Mouse (Mus musculus): ENCODE measurements around the gene Mcm7.
"Not testable (repeated sequence)": the region's sequence is repeated elsewhere in the genome, so short reads cannot be mapped to it uniquely, and the experiment has no call there.

Gene Mcm7

DNA sequence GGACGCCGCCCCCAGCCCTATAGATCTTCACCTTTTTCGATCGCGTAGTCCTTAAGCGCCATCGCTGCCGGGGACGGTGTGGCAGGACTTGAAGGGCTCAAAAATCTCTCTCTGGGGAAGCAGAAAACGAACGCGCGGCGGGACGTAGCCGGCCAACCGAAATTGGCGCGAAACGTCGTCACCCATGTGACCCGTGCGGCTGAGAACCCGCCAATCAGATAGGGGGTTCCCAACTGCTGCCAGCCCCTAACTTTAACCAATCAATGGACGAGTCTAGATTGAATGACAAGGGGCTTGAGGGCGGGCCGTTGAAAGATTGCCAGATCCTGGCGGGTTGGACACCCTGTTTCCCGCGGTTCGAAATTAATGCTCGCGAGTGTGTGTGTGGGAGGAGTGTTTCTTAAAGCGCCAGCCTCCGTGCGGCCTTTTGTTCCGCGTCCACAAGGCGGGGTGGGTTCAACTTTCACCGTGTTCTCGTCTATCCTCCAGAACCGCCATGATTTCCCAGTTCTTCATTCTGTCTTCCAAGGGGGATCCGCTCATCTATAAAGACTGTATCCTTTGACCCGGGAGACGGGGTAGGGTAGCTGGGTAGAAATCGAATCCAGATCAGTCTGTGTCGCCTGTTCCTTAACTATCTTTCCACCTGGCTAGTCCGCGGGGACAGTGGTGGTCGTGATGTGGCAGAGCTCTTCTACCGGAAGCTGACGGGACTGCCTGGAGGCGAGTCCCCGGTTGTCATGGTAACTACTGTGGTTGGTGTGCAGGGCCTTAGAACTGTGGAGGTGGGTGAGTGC is at the start of gene Mcm7, which contains the start of gene Ap4m1:
Gene Mcm7, minus strand, starts transcription at position 728 of the 797 bp plus-strand sequence.
Gene Ap4m1, plus strand, starts transcription at position 308 of the 797 bp plus-strand sequence.
- in situ Hi-C loops (cut with MseI, MboI): no loop called here

GRCm38 (mm10) chr5:138219864-138220263 is 47.6 kb upstream of the Mcm7 start:
- in situ Hi-C loops (cut with MseI, MboI): no loop called here

- in situ Hi-C loops (cut with MseI, MboI): not testable (repeated sequence)
These were observed 44.4 kb upstream of the Mcm7 start for GRCm38 (mm10) chr5:138216632-138217031.

DNA sequence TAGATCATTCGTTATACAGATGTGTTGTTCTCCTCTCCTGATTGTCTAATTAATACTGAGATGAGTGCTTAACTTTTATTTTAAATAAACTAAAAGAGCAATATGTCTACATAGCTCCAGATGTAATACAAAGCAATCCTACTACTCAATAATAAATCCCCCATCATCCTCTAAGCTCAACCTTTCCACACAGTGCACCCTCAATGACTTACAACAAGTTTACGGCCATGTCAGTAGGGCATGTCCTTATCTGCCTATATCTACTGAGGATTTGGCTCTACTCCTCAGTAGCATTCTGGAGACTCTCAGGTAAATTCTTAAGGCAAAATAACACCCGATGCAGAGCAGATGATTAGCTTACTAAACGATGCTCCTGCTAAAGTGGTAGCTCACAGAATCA is 35.7 kb upstream of the Mcm7 start:
- in situ Hi-C loops (cut with MseI, MboI): loop anchor here (5.0 kb wide), 1 partner anchor 44 kb away; no protein-coding TSS in a partner anchor

- in situ Hi-C loops (cut with MseI, MboI): loop anchor here (5.0 kb wide), 1 partner anchor 45 kb away; no protein-coding TSS in a partner anchor
These were observed 35.0 kb upstream of the Mcm7 start for GRCm38 (mm10) chr5:138207253-138207652.

- in situ Hi-C loops (cut with MseI, MboI): no loop called here
These were observed 29.9 kb upstream of the Mcm7 start for GRCm38 (mm10) chr5:138202086-138202485.

- in situ Hi-C loops (cut with MseI, MboI): no loop called here
These were observed 27.4 kb upstream of the Mcm7 start for GRCm38 (mm10) chr5:138199576-138199975.

DNA sequence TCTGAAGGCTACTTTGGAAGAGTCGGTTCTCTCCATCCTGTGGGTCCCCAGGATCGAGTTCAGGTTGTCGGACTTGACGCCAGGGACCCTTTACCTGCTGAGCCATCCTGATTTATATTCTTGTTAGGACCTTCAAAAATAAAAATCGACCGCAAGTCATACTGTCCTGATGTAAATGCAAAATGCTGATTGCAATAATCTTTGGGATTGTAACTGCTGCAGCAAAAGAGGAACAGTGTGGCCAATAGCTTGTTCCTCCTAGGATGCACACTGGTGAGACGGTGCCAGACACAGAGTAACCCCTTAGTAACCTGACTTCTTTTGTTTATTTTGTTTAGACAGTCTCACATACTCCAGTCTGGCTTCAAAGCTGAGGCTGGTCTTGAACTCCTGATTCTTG is 23.2 kb upstream of the Mcm7 start:
- in situ Hi-C loops (cut with MseI, MboI): no loop called here

GRCm38 (mm10) chr5:138194755-138195345 is 22.6 kb upstream of the Mcm7 start:
- in situ Hi-C loops (cut with MseI, MboI): no loop called here

DNA sequence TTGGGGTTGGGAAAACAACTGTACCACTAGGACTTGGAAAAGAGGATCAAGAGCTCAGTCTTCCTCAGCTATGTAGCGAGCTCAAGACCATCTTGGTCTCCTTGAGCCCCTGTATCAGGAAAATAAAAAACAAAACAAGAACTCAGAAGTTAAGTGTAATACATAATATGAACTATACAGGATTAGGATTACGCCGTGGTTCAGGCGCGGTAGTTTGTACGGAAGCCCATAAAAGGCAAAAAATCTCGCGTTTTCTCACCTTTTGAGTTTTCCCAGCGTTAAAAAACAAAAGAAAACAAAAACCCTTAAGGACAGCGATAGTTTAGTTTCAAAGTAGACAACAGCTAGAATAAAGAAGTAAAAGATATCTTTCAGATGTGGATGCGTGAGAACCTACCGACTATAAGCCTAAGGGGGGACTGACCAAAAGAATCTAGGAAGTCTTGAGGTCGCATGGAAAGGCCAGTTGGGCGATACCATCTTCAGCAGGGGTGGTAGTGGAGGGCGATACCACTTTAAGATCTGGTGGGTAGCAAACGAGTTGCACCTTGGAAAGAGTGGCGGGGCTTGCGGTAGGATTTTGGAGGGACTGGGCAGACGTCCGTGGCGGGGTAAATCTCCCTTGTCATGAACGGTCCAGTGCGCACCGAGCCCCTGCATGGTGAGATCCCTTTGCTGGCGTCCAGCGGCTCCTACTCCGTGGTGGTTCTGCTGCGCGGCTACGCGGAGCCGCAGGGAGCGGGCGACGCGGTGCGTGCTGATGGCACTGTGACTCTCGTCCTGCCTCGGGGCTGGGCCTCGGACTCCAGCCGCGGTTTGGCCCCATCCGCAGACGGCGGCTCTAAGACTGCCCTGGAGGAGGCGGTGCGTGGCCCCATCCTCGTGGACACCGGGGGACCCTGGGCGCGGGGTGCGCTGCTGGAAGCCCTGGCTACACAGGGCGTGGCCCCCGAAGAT is 21.8 kb upstream of the Mcm7 start, which contains the start of gene Mblac1:
Gene Mblac1, plus strand, starts transcription at position 544 of the 957 bp plus-strand sequence.
- in situ Hi-C loops (cut with MseI, MboI): no loop called here

DNA sequence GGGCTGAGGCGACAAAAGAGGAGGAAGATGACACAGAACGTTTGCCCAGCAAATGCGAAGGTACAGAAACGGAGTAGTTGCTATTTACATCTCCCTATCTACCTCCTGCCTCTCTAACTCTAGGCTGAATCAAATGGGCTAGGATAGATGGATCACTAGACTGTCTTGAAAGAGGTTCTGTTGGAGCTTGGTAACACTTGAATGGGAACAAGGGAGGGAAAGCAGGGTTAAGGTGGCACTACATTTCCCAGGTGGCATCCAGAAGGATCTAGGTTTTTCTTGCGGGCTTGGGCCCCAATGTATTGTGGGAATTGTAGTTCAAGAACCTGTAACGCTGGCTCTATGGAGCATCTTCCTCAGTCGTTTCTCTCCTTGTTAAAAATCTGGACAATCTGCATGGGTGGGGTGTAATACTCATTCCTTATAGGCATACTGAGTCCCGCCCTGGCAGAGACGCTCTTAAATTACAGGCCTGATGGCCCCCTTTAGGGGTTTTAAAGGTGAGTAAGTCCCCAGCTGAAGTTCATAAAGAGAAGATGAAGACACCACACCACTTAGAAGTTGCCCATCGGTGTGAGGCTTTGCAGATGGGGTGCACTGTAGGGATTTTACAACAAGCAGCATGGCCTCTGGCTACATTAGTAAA is 15.6 kb upstream of the Mcm7 start:
- in situ Hi-C loops (cut with MseI, MboI): no loop called here

- in situ Hi-C loops (cut with MseI, MboI): no loop called here
These were observed 14.9 kb upstream of the Mcm7 start, which contains the start of the genes Taf6 and Cnpy4 for GRCm38 (mm10) chr5:138186950-138187638. TSS of gene Taf6 (minus strand) at chr5:138187451. TSS of gene Cnpy4 (plus strand) at chr5:138187485.

- in situ Hi-C loops (cut with MseI, MboI): no loop called here
These were observed 995 bp upstream of the Mcm7 start for GRCm38 (mm10) chr5:138173217-138173616.

DNA sequence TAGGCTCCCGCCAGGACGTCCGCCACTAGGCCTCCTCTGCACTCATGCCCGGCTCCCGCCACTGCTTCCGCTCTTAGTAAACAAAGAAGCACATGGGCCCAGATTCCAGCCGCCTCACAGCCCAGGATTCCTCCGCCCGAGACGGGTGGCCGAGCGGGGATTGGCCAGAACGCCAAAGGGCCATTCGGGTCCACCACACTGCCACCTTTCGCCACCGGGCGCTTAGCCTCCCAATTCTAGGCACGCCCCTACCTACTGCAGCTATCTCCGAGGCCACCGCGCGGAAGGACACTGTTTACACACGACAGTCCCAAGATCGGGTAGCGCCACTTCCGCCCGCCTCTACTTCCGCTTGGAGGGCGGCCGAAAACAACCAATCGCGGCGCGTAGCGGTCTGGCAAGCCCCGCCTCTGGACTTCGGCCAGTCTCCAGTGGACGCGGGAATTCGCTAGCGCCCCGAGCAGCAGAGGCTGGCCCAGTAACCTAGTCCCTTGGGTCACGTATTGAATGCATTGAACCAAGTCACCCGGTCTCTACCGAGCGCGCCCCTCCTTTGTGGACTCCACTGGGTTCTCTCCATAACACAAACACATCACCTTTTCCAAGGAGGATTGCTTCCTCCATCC is 1.2 kb downstream of the Mcm7 start:
- in situ Hi-C loops (cut with MseI, MboI): no loop called here

DNA sequence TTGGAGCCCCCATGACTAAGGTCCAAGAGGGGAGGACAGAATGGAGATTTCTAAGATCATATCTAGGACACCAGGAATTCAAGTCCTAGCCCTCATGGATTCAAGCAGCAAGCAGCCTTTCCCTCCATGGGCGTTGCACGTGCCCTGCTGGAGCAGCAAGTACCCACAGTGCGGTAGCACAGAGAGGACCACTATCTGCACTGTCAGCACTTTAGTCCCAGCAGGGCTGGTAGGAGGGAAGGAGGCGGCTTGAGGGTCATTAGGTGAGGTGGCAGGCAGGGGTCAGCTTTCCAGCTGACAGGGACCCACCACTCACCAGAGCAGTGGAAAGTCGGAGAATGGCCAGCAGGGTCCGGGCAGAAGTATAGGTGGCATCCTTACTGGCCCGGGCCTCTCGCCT is 6.6 kb downstream of the Mcm7 start:
- in situ Hi-C loops (cut with MseI, MboI): no loop called here

DNA sequence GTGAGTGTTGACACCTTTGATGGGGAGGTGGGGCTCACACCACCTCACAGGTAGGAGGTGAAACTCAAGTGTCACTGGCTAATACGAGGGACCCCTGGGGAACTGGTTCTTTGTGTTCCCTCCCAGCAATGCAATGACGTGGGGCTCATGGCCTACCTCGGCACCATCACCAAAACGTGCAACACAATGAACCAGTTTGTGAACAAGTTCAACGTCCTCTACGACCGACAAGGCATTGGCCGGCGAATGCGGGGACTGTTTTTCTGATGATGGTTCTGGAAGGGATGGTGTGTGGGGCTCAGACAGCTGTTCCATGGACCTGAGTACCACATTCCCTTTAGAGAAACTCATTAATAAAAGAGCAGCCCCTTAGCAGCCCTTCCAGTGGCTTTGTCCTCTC is 8.6 kb downstream of the Mcm7 start:
- in situ Hi-C loops (cut with MseI, MboI): no loop called here

GRCm38 (mm10) chr5:138163046-138163445 is 9.2 kb downstream of the Mcm7 start:
- in situ Hi-C loops (cut with MseI, MboI): no loop called here

DNA sequence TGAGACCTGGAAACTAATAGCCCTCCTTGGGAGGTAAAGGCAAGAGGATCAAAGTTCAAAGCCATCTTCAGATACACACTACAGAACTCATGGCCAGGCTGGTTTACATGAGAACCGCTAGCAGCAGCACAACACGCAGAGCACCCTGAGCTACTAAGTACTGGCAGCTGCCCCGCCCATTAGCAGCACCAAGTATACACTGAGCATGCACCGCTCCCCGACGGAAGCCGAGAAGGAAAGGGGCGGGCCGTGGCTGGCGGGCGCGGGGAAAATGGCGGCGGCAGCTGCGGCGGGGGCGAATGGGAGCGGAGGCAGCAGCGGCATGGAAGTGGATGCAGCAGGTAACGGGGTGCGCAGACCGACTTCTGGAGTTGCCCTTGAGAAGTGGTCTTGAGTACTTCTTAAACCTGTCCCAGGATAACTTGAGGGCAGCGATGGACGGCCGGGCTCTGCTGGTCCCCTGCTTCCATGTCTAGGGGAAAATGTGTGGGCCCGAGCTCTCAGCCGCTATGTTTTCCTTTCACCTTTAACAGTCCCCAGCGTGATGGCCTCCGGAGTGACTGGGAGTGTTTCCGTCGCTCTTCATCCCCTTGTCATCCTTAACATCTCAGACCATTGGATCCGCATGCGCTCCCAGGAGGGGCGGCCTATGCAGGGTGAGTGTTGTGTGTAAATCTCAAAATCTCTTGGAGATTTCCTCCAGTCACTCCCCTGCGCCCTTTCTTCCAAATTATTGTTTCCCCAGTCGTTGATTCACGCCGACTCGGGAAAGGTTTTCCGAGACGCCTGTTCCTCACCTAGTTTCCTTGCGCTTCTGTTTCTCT is 11.2 kb downstream of the Mcm7 start, which contains the start of gene Cops6:
Gene Cops6, plus strand, starts transcription at position 230 of the 824 bp plus-strand sequence.
- in situ Hi-C loops (cut with MseI, MboI): no loop called here

DNA sequence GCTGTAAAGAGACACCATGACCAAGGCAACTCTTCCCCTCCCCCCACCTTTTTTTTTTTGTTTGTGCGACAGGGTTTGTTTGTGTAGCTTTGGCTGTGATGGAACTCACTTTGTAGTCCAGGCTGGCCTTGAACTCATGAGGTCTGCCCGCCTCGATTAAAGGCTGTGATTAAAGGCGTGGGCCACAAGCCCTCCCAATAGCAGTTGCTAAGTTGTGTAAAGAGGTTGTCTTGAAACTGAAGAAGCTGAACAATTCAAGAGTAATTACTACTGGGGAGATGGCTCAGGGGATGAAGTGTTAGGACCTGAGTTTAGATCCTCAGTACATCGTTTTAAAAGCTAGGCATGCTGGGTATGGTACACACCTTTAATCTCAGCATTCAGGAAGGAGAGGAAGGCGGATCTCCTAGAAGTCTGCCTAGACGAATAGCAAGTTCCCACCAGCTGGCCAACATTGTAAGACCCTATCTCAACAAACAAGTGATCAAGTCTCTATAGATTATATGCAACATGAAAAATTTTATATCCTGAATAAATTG is 11.9 kb downstream of the Mcm7 start:
- in situ Hi-C loops (cut with MseI, MboI): no loop called here

Data from mouse trophoblast stem cell (cell line).